Mouse (Mus musculus): ENCODE measurements around the gene Utrn.
A peak's percentile ranks its signal among the peaks of the same experiment; 100 is the strongest.

Gene Utrn

GRCm38 (mm10) chr10:12505568-12505967 lies 363.6 kb downstream of the Utrn start:
- no peak for DNase-seq

GRCm38 (mm10) chr10:12500489-12500888 lies 368.7 kb downstream of the Utrn start:
- DNase-seq: no peak

GRCm38 (mm10) chr10:12497555-12497954 lies 371.6 kb downstream of the Utrn start:
- no peak for DNase-seq

- DNase-seq: no peak
These were observed 379.5 kb downstream of the Utrn start for GRCm38 (mm10) chr10:12489551-12490177.

- peak; percentile 8 for DNase-seq
These were observed 380.6 kb downstream of the Utrn start for GRCm38 (mm10) chr10:12488518-12488917.

- no peak for DNase-seq
These were observed 381.0 kb downstream of the Utrn start for GRCm38 (mm10) chr10:12488117-12488516.

- no peak for DNase-seq
These were observed 385.7 kb downstream of the Utrn start for GRCm38 (mm10) chr10:12483494-12483893.

GRCm38 (mm10) chr10:12482975-12483374 lies 386.2 kb downstream of the Utrn start:
- DNase-seq: no peak

GRCm38 (mm10) chr10:12474850-12475621 lies 394.1 kb downstream of the Utrn start:
- DNase-seq: no peak

- DNase-seq: no peak
These were observed 399.6 kb downstream of the Utrn start for GRCm38 (mm10) chr10:12469391-12470057.

- DNase-seq: no peak
These were observed 401.6 kb downstream of the Utrn start for GRCm38 (mm10) chr10:12467544-12467943.

- no peak for DNase-seq
These were observed 408.2 kb downstream of the Utrn start for GRCm38 (mm10) chr10:12460945-12461344.

- DNase-seq: no peak
These were observed 412.3 kb downstream of the Utrn start for GRCm38 (mm10) chr10:12456867-12457266.

GRCm38 (mm10) chr10:12452641-12453040 lies 416.5 kb downstream of the Utrn start:
- no peak for DNase-seq

GRCm38 (mm10) chr10:12444122-12444521 lies 425.0 kb downstream of the Utrn start:
- DNase-seq: no peak

GRCm38 (mm10) chr10:12433161-12433560 lies 436.0 kb downstream of the Utrn start:
- DNase-seq: no peak

GRCm38 (mm10) chr10:12430399-12430798 lies 438.8 kb downstream of the Utrn start:
- no peak for DNase-seq

- no peak for DNase-seq
These were observed 442.3 kb downstream of the Utrn start for GRCm38 (mm10) chr10:12426866-12427265.

GRCm38 (mm10) chr10:12424944-12425343 lies 444.2 kb downstream of the Utrn start:
- DNase-seq: no peak

- no peak for DNase-seq
These were observed 445.0 kb downstream of the Utrn start for GRCm38 (mm10) chr10:12423994-12424725.

GRCm38 (mm10) chr10:12414967-12415366 lies 454.2 kb downstream of the Utrn start:
- DNase-seq: no peak

- DNase-seq: no peak
These were observed 462.6 kb downstream of the Utrn start for GRCm38 (mm10) chr10:12406338-12407110.

All from kidney, postnatal 14 days (tissue).